Mouse (Mus musculus) kidney, adult 2 months (tissue): Measurements from ENCODE around the gene Deup1. TPM values are rescaled to one million over a fixed set of nuclear protein-coding genes. Genes with fewer than 3 reads are reported as not detected.
"Not testable (repeated sequence)": the region's sequence is repeated elsewhere in the genome, so short reads cannot be mapped to it uniquely, and the experiment has no call there.

ENCODE experiments used
- DNase-seq: peaks from one replicate; pipeline ENCODE4 v3.0.0; 2021
- H3K27ac ChIP-seq: fragments of 200-500 bp; 2 replicates; pipeline ENCODE4 v1.5.1; 2012; ENCODE audit warnings: low read depth, low read length, control low read depth, inconsistent platforms; ENCODE audit not compliant: insufficient read depth
- H3K27me3 ChIP-seq: fragments of 200-500 bp; replicated peaks from 2 replicates; pipeline ENCODE4 v1.6.1; 2012; ENCODE audit warnings: mild to moderate bottlenecking, moderate library complexity, low read length, inconsistent platforms; ENCODE audit not compliant: control insufficient read depth, insufficient read depth
- H3K36me3 ChIP-seq: fragments of 200-500 bp; 2 replicates; pipeline ENCODE4 v1.6.1; 2012; ENCODE audit warnings: mild to moderate bottlenecking, moderate library complexity, low read length, inconsistent platforms; ENCODE audit not compliant: control insufficient read depth, insufficient read depth
- H3K4me1 ChIP-seq: fragments of 200-500 bp; 2 replicates; pipeline ENCODE4 v1.6.1; 2011; ENCODE audit warnings: low read length; ENCODE audit not compliant: control insufficient read depth, insufficient read depth
- H3K4me3 ChIP-seq: fragments of 200-500 bp; 2 replicates; pipeline ENCODE4 v1.5.1; 2011; ENCODE audit warnings: mild to moderate bottlenecking, low read depth, low read length, control low read depth; ENCODE audit not compliant: insufficient read depth
- CTCF ChIP-seq: fragments of 200-500 bp; conservative IDR thresholded peaks from 2 replicates; pipeline ENCODE4 v1.5.1; 2011; ENCODE audit warnings: low read depth, mild to moderate bottlenecking, control low read depth, low read length, moderate library complexity, mixed read lengths; ENCODE audit not compliant: insufficient read depth, insufficient read length
- POLR2A ChIP-seq: fragments of 200-500 bp; IDR thresholded peaks from one replicate; pipeline ENCODE4 v1.6.1; 2011; ENCODE audit warnings: low read depth, low read length, control low read depth
- WGBS: fragments of 180-500 bp; shearing (Covaris S2); methylation state at CpG from one replicate; pipeline ENCODE4 v1.1.7; 2018; 5-methylcytosine and 5-hydroxymethylcytosine counted together
- polyA plus RNA-seq: library from polyadenylated mRNA; depleted of rRNA; stranded (reverse); fragments of >200 nt; gene quantifications from 2 replicates; pipeline ENCODE4 v1.2.3, GENCODE M21; 2012

Deup1 gene
- polyA plus RNA-seq, 1 experiment: 0.19 TPM

GRCm38 (mm10) chr9:15574750-15575454, 52.8 kb downstream of the Deup1 start:
- no peak overlapping the region for H3K27ac ChIP-seq
- no peaks in the 10 kb centered on the region for H3K27me3 ChIP-seq
- DNase-seq: no peak
- H3K4me1 ChIP-seq: no peaks in the 10 kb centered on the region
- 67% methylated on average over 13 of the region's 13 CpGs for WGBS
- TF ChIP-seq POLR2A: no peak
- TF ChIP-seq CTCF: no peak
- no peak overlapping the region for H3K4me3 ChIP-seq
- H3K36me3 ChIP-seq: no peaks in the 10 kb centered on the region

GRCm38 (mm10) chr9:15562353-15562752, 65.4 kb downstream of the Deup1 start:
- H3K4me3 ChIP-seq: no peak overlapping the region
- H3K4me1 ChIP-seq: no peaks in the 10 kb centered on the region
- WGBS: 87% methylated on average over 7 of the region's 7 CpGs
- DNase-seq: no peak
- H3K27ac ChIP-seq: no peak overlapping the region
- TF ChIP-seq CTCF (no peak), POLR2A (no peak)
- H3K36me3 ChIP-seq: no peaks in the 10 kb centered on the region
- no peaks in the 10 kb centered on the region; the same call in 1 of the 2 replicates for H3K27me3 ChIP-seq

GRCm38 (mm10) chr9:15560451-15560850, 67.3 kb downstream of the Deup1 start:
- Histone ChIP-seq H3K27me3 (no peaks in the 10 kb centered on the region; the same call in 1 of the 2 replicates), H3K4me3 (no peak overlapping the region), H3K36me3 (no peaks in the 10 kb centered on the region), H3K27ac (no peak overlapping the region), H3K4me1 (no peaks in the 10 kb centered on the region)
- DNase-seq: no peak
- whole genome bisulfite sequencing: 76% methylated on average over 3 of the region's 3 CpGs
- TF ChIP-seq CTCF (no peak), POLR2A (no peak)

- TF ChIP-seq POLR2A: no peak
- no peak for TF ChIP-seq CTCF
- Histone ChIP-seq H3K27me3 (no peaks in the 10 kb centered on the region), H3K4me3 (no peak overlapping the region), H3K27ac (no peak overlapping the region), H3K4me1 (no peaks in the 10 kb centered on the region), H3K36me3 (no peaks in the 10 kb centered on the region)
- WGBS: 95% methylated on average over 8 of the region's 8 CpGs
- DNase-seq: no peak
Measured at GRCm38 (mm10) chr9:15553322-15553721, 74.4 kb downstream of the Deup1 start.

GRCm38 (mm10) chr9:15551933-15552851, 75.5 kb downstream of the Deup1 start:
- no peaks in the 10 kb centered on the region for H3K36me3 ChIP-seq
- H3K4me3 ChIP-seq: no peak overlapping the region
- 72% methylated on average over 15 of the region's 15 CpGs for WGBS
- H3K27me3 ChIP-seq: no peaks in the 10 kb centered on the region
- TF ChIP-seq POLR2A (no peak), CTCF (no peak)
- no peaks in the 10 kb centered on the region for H3K4me1 ChIP-seq
- no peak for DNase-seq
- no peak overlapping the region for H3K27ac ChIP-seq

- not testable (repeated sequence) for H3K27ac ChIP-seq, H3K27me3 ChIP-seq, DNase-seq, H3K36me3 ChIP-seq, H3K4me1 ChIP-seq, H3K4me3 ChIP-seq
- WGBS: 92% methylated on average over 6 of the region's 6 CpGs
Measured at GRCm38 (mm10) chr9:15551073-15551472, 76.7 kb downstream of the Deup1 start.

- no peak overlapping the region for H3K4me3 ChIP-seq
- no peaks in the 10 kb centered on the region for H3K27me3 ChIP-seq
- no peaks in the 10 kb centered on the region for H3K36me3 ChIP-seq
- 73% methylated on average over 4 of the region's 4 CpGs for WGBS
- H3K4me1 ChIP-seq: no peaks in the 10 kb centered on the region
- no peak overlapping the region for H3K27ac ChIP-seq
- no peak for DNase-seq
- TF ChIP-seq CTCF: no peak
- no peak for TF ChIP-seq POLR2A
Measured at GRCm38 (mm10) chr9:15550461-15550961, 77.2 kb downstream of the Deup1 start.
